Mouse (Mus musculus) WW6 (cell line): Measurements from ENCODE around the gene Ephb1.

Experiments used
- DNase-seq: peaks from one replicate; pipeline ENCODE4 v3.0.0-alpha.2; 2013; ENCODE audit warnings: low read depth, low spot score

Ephb1 gene

DNA sequence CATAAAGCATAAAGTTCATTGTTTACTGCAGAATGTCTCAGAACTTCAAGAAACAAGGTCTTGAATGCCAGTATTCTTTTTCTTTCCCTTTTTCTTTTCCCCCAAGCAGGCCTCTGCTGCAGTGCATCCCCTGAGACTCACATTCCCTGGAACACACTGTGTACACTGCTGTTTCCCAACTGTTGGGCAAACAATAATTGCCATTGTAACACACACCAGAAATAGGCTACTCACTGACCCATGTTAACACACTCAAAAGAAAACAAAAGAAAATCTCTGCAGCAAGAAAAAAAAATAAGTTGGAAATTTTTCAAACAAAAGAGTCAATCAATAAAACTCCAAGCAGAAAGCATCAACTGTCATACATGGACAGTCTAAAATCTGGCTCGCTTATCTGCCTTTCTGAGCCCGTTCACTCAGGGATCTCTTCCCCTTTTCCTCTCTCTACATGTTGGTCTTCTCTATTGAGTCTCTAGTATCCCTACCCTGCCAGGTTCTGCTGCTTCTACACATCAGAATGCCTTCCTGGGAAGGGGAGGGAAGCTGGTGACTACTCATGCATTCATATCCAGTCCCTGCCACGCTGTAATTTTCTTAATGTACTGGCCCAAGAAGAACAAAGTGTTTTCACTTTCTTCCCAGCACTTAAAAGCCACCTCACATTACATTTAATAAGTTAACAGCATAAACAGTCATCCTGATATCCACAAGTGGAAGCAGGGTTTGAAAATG, 285.2 kb downstream of the Ephb1 start:
- DNase-seq, result no peak

DNA sequence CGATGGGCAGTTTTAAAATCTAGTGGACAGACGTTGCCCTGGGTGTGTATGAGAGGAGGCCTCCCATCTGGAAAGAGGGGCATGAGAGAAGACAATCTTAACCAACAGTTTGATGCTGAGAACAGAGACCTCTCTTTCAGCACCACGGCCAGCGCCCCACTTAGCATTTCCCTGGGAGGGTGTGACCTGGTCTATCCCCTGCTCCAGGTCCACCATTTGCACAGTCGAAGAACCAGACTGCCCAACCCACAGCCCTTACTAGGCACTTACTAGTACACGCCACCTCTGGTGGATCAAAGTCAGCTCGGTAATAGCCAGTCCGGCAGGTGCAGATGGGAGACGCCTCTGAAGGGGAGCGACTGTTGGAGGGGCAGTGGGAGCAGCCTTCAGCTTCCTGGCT, 287.9 kb downstream of the Ephb1 start:
- DNase-seq, result no peak

DNA sequence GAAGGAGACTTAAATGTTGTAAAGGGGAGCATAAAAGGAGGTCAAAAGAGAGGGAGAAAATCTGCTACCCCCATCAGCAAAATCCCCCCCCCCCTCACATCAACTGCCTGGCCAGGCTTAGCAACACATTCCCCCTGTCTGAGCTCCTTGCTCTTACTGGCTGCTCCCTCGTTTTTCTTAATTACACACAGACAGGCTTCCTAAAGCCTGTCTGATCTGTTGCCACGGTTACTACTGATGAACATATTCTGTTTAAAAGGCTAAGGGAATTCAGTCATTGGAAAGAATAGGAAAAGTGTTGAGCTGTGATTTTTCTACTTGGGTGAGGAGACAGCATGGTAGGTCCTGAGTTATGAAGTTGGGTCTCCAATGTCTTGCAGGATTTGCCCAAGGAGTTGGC, 308.6 kb downstream of the Ephb1 start:
- no peak for DNase-seq

DNA sequence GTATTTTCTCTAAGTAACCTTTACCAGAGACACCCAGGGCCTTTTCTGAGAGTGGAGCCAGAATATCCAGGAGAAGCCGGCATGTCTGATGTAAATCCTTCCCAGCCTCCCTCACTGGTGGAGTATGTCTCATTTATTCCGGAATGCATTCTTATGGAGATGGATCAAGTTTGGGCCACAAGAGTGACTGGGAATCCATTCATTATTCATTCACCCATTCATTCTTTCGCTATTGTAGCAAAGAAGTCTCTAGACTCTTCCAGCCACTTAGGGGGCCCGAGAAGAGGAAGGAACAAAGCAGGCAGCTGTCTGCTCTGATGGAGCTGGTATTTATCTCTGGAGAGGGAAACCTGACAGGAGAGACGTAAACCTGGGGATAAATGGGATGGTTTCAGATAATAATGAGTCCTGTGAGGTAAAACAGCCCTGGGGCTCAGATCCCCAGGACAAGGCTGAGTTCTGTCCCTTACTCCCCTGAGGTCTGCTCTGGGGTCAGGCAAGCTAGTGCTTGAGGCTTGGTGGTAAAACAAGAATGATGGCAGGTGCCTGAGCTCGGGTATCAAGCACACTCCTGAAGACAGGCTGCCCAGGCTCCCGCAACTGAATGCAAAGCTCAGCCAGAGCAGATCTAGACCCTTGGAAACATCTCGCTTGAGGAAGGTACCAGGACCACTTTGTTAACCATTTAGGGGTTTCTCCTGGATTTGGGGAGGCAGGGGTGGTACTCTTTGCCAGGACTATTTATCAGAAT, 309.2 kb downstream of the Ephb1 start:
- no peak for DNase-seq

DNA sequence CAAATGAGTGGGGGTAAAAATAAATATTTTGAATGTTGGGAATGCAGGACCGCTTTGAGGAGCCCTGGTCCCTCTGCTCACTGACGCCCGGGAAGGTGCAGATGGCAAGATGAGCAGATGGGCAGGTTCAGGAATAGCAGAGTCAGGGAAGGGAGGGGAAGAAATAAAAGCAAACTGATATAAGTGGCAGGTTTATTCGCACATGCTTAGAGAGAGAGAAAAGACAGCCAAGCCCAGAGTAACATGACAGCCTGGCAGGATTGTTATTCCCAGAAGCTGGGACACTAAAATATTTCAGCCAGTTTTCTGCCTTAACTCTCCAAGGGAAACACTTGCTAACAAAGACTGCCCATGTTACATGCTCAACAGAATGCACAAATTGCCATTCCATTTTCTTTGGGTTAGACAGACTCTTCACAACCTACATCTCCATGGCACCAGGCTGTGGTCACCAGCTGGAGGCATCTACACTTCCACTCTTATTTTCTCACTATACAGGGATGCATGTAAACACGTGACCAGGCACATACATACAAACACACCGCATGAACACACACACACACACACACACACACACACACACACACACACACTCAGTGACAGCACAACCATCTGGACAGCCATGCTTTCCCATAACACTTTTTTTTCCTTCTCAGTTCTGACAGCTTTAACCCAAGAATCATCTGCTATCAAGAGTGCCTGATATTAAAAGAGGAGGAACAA, 315.3 kb downstream of the Ephb1 start:
- DNase-seq, result no peak

DNA sequence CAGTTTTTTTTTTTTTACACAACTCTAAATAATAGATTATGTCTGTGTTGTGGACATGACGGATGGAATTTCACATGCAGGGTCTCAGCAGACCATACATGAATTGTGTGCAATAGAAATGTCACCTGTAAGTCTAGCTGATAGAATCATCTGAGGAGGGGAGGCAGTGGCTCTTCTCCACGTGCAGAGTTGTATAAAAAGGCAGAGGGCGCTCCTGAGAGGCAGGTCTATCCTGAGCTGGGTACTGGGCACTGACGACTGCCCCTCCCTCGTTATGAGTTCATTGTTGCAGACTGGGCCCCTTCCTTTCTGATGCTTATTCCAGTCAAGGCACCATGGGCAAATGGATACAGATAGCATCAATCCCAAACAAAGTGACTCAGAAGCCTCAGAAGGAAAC, 318.4 kb downstream of the Ephb1 start:
- no peak for DNase-seq

DNA sequence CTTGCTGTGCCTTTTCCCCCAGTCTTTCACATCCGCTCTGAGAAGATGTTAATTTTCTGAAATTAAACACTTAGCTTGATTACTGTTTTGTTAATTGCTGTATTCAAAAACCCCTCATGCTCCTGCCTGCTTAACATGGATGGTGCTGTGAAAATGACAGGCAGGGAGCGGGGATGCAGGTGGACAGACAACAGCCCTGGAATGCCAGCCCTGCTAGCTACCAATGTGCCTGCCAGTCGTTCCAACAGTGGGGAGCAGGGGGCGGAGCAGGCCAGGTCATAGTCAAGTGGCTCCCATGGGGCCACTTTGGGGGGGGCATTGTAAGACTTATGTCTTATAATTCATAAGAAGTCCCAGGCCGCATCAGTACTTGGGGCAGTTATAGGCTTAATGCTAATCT, 321.3 kb downstream of the Ephb1 start:
- DNase-seq, result no peak

DNA sequence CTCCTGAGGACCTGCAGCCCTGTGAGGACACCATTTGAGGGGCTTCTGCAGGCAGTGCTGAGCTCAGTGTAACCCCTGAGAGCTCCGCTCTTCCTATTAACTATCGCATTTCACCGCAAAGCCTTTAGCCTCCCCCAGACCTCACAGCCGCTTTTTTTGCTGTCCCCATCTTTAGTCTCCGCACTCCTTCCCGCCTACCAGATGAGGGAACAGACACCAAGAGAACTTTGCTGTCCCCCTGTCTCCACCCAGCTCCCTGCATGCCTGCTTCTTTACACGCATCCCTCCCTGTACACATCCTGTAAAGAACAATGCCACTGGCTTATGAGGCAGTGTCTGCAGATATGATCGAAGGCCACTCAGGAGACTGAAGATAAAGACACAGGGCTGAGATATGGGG, 322.1 kb downstream of the Ephb1 start:
- DNase-seq, result no peak

DNA sequence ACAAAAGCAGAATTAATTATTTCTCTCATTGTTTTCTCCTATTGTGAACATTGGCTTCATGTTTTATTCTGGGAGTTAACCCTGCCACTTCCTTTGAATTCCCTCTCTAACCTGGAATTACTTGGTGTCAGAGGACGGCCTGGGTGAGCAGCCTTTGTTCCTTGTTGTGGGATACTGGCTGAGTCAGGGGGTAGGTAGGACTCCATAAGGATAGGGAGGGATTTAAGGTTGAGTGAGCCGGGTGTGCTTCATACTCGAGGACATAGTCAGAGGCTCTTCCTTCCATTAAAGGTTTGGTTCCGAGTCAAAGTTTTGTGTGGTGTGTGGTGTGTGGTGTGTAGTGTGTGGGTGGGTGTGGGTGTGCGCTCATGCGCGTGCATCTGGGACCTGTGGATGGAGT, 324.8 kb downstream of the Ephb1 start:
- DNase-seq, result no peak

DNA sequence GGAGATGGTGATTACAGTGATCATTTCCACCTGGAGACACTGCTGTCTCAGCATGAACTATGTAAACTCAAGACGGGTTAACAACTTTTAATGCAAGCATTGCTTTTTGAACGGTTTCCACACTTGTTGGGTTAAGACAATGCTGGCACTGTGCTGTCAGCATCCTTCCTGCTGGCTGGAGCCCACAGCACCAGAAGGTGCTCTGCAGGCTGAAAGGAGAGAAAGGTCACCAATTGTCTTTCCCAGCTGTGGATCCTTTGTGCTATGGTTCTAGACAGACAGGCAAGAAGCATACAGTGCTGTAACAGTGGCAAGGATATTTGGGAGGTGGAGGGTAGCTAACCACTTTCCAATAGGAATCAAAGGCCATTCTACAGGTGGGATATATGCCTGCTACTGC, 328.4 kb downstream of the Ephb1 start:
- DNase-seq, result no peak

DNA sequence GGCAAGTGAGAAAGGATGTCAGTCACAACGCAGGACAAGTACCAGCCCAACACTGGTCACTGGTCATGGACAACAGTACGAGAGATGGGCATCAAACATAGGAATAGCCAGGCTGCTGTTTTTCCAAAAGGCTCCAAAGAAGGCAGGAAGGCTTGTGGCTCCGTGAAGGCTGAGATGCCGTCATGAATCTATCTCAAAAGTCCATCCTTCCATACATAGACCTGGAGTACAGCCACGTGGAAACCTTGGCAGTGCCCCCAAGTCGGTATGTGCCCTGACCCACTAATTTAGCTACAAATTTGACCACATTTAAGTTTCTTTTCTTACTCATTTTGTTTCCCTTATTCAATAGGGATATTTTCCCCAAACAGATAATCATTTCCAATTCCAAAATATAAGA, 329.4 kb downstream of the Ephb1 start:
- no peak for DNase-seq

DNA sequence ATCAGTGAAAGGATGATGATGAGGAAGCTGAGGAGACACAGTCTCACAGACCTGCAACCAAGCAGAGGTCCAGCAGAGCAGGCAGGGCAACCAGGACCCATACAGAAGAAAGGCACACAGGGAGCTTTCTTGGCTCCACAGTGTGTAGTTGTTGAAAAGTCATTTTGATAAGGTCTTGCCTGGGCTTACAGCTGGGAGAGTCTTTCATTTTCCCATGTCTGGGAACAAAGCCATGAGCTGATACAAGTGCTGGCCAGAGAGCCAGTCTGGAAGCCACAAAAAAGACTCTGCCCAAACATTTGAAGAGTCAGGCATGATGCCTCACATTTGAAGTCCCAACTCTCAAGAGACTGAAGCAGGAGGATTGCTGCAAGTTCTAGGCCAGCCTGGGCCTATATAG, 339.0 kb downstream of the Ephb1 start:
- DNase-seq, result no peak

DNA sequence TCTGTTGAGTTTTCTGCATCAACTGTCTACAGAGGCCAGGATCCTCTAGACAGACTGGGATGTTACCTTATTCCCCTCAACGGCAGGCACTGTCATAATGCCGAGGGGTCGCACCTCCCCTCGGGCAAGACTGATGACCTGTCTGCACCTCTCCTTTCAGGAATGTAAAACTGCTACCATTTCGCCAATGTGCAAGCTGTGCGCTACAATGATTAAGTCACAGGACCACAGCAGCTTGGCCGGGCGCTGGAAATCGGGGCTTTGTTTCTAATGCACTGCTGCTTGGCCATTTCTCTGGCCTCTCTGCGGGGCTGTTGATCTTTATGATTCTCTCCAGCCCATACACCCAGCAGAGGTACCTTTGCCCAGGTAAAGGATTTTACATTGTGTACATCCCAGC, 346.8 kb downstream of the Ephb1 start:
- no peak for DNase-seq

DNA sequence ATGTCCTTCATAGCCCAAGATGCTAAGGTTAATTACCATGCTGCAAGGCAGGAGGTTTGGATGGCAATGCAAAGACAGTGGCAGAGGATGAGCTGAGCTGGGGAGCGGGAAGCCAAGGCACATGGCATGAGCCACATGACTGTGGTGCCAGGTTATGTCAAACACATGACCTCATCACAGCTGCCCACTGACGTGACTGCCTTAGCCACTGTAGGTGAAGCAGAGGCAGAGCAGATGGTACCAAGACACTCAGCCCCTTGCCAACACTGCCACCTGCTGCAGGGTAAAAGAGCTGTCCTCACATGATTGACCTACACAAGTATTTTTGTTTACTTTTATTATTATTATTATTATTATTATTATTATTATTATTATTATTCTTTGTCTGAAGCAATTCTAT, 348.0 kb downstream of the Ephb1 start:
- DNase-seq, result no peak

DNA sequence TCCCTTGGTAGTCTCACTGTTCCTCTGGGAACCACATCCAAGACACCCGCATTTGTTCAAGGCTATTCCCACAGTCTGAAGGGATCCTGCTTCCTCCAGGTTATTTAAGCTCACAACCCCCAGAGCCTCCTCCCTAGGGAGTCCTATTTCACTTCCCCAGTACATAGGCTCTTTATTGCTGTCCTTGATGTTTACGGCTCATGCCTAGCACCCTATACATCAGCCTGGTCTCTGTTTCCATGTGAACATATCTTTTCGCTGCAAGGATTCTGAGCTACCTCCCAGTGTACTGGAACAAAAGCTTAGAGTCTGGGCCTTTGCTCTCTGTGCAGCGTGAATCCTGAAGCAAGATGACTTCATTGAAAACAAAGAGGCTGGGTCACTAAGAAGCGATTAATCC, 351.6 kb downstream of the Ephb1 start:
- no peak for DNase-seq

DNA sequence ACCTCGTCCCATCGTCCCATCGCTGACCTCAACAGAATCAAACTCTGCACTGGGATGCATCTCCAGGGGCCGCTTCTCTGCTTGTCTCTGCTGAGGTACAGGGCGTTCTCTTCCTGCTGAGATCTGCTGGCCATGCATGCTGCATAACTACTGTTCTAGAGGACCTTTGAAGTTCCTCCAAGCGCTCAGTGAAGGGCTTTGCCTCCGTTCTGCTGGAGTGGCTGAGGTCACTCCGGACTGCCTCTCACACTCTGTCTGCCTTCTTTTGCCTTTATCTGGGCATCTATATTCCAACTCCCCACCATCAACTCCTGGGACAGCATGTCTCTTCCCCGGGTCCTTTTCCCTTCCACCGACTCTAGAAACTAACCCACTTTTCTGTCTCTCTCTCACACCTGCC, 352.3 kb downstream of the Ephb1 start:
- no peak for DNase-seq

DNA sequence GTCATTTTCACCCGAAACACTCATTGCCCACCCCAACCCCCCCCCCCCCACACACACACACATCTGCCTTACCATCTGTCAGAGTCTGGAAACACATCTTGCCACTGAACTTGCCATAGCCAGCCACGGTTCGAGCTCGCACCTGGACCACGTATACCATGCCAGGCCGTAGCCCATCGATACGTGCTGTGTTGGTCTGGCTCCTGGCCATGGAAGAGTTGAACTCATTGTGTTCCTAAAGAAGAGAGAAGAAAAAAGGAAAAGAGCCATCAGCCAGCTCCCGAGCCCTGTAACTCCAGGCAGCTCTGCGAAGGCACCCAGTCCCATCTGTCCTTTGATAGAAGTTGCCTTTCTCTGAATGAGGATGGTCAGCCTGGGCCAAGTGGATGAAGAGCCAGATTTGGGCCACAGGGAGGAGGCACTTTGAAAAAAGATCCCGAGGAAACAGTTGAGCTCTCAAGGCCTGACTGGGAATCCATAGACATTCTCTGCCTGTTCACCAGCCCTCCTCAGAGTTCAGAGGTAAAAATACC, 352.8 kb downstream of the Ephb1 start:
- DNase-seq, result no peak

DNA sequence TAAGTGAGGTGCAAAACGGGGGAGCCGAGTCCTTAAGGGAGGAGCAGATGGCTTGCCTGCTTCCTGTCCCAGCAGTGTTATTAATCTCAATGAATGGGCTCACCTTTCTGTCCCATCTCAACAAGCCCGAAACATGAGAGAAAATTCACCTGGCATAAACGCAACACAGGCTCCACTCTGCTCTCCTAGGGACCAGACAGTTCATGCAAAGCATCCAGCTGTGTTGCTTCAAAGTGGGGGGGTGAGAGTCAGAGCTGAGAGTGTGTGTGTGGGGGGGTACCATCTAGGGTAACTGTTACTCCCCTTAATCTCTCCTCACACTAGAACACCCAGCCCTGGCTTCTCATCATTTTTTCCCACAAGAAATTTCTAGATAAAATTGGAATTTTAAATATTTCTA, 354.8 kb downstream of the Ephb1 start:
- no peak for DNase-seq

DNA sequence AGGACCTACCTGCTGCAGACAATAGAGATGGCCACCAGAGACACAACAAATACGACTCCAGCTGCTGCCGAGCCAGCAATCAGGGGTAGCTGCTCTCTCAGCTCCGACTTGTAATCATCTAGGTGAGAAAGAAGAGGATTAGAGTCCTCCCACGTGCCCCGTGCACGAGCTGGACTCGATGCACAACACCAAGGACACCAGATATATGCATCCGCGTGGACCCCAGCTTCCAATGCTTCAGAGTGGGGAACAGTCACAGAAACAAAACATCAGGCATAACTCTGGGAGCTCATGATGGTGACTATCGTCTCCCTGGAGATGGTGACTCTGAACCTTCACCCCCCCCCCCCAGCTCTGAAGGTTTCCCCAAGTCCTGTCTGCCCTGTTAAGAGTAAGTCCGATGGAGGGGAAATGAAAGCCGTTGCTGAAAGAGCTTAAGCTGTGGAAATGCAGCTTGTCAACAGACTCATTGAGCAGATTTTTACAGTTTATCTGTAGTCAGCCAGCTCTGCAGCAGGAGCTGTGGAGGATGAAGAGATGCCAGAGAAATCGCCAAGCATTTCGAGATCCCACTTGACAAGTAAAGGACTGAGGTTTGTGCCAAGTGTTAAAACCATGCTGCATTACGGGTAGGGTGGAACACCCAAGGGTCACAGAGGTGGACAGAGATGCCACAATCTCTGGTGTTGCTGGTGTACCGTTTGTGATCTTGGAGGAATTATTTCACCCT, 357.6 kb downstream of the Ephb1 start:
- no peak for DNase-seq

DNA sequence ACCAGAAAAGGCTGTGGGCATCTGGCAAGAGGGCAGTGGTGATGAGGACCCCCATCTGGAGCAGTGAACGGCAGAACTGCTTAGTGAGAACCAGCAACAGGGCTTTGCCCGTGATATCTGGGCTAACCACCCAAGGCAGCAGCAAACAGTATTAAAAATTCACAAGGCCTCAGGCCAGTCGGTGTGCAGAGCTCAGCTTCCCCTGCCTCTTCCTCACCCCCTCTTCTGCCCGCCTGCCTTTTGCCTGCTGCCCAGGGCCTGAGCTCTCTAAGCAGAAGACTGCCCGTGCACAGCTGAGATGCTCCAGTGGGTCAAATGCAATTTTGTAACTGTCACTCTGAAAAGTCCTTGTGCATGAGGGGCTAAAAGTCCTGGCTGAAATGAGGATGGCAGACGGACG, 358.3 kb downstream of the Ephb1 start:
- DNase-seq, result no peak

DNA sequence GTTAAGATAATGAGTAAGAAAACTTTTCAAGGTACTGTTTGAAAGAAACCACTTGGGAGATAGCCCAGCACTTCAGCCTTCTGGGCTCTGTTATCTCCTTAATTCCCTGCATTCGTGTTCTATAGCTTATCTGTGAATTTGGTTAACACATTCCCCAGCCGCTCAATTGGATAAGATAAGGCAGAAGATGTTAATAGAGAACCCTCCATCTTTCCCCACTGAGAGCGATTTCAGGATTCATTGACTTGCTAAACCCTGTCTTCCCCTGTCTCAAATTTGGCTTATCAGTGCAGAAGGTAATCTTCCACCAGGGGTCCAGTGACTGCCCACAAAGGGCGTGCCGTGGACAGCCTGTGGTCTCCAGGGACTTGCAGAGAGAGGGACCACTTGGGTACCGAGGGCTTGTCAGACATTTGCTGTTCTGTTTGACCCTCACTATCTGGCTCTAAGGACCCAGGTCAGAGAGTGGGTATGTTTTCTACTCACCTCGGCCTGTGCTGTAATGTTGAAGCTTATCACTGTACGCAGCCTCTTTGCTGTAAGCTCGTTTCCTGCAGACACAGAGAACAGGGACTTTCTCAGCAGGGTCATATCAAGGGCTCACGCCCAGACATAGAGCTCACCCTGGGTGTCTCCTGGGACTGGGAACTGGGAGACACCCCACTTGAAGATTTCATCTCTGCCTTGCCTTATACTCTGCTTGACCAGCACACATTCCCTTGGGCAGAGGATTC, 358.9 kb downstream of the Ephb1 start:
- no peak for DNase-seq
